Mouse (Mus musculus) olfactory bulb, adult 2 months (tissue): ENCODE measurements around the gene Dgcr2.

Experiments used
- CTCF ChIP-seq: fragments of 200-500 bp; IDR thresholded peaks from 2 replicates; pipeline ENCODE4 v1.5.1; 2012; ENCODE audit warnings: low read depth, mild to moderate bottlenecking, low read length, moderate library complexity; ENCODE audit not compliant: insufficient read depth
- POLR2A ChIP-seq: fragments of 200-500 bp; IDR thresholded peaks from 2 replicates; pipeline ENCODE4 v1.6.1; 2012; ENCODE audit warnings: mild to moderate bottlenecking, low read depth, low read length, moderate library complexity; ENCODE audit not compliant: insufficient read depth

- TF ChIP-seq POLR2A (no peak), CTCF (no peak)
These were observed 30.8 kb upstream of the Dgcr2 start for GRCm38 (mm10) chr16:17929211-17929610.
